Mouse (Mus musculus) stomach, embryonic 15.5 days (tissue): Measurements from ENCODE around the gene Ncmap. TPM values are rescaled to one million over a fixed set of nuclear protein-coding genes. Genes with fewer than 3 reads are reported as not detected.
A peak's percentile ranks its signal among the peaks of the same experiment; 100 is the strongest.

Experiments
- ATAC-seq: fragments of 200-750 bp; cut with Nextera tagmentation; 2 replicates; pipeline ENCODE4 v1.8.0; 2017; ENCODE audit warnings: low read depth, moderate number of reproducible peaks, moderate TSS enrichment; ENCODE audit not compliant: insufficient read depth, low FRiP score
- H3K27ac ChIP-seq: fragments of 300-500 bp; sonication (generic); 2 replicates; pipeline ENCODE4 v1.5.1; 2015; ENCODE audit warnings: mild to moderate bottlenecking, inconsistent platforms
- H3K27me3 ChIP-seq: fragments of 300-500 bp; sonication (generic); replicated peaks from 2 replicates; pipeline ENCODE4 v1.6.1; 2015; ENCODE audit warnings: inconsistent platforms
- H3K36me3 ChIP-seq: fragments of 300-500 bp; sonication (generic); 2 replicates; pipeline ENCODE4 v1.6.1; 2015; ENCODE audit warnings: inconsistent platforms
- H3K4me1 ChIP-seq: fragments of 300-500 bp; sonication (generic); 2 replicates; pipeline ENCODE4 v1.6.1; 2015; ENCODE audit warnings: inconsistent platforms
- H3K4me2 ChIP-seq: fragments of 300-500 bp; sonication (generic); 2 replicates; pipeline ENCODE4 v1.6.1; 2015; ENCODE audit warnings: mild to moderate bottlenecking, inconsistent platforms
- H3K4me3 ChIP-seq: fragments of 300-500 bp; sonication (generic); replicated peaks from 2 replicates; pipeline ENCODE4 v1.5.1; 2015; ENCODE audit warnings: inconsistent platforms
- H3K9ac ChIP-seq: fragments of 300-500 bp; sonication (generic); 2 replicates; pipeline ENCODE4 v1.6.1; 2015; ENCODE audit warnings: inconsistent platforms
- H3K9me3 ChIP-seq: fragments of 300-500 bp; sonication (generic); 2 replicates; pipeline ENCODE4 v1.6.1; 2016; ENCODE audit warnings: inconsistent platforms
- WGBS: fragments of 180-500 bp; shearing (Covaris S2); methylation state at CpG from one replicate; pipeline ENCODE4 v1.1.7; 2015; 5-methylcytosine and 5-hydroxymethylcytosine counted together
- polyA plus RNA-seq: library from polyadenylated mRNA; unstranded; fragments of >200 nt; fragmentation: Nextera tagmentation; extraction: Ambion mirVana; gene quantifications from 2 replicates; pipeline ENCODE4 v1.2.1, GENCODE M21; 2015

The Ncmap gene
- polyA plus RNA-seq, 1 experiment from 2014 or later, result 21.9 TPM

DNA sequence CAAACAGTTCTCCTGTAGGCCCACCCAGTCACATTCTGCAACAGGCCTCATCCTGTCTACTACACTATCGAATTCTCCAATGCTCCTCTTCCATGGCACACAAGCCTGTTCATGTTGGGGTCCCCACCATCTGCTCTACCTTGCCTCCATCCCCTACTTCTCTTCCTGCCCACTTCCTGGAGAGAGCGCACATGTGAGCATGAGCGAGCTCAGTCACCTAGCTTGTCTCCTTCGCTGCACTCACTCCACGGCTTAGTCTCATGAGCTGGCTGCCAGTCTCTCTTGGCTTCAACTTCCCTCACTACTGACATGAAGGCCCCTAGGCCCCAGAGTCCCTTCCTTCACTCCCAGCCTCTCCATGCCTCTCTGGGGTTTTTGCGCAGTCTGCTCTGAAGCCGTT, 28.6 kb upstream of the Ncmap start:
- Histone ChIP-seq H3K27ac (no peak overlapping the region), H3K9me3 (no peaks in the 10 kb centered on the region), H3K9ac (no peak overlapping the region), H3K27me3 (no peaks in the 10 kb centered on the region), H3K4me3 (no peak overlapping the region), H3K36me3 (peaks cover 6% of the 10 kb centered on the region; the same call in 1 of the 2 replicates), H3K4me2 (no peak overlapping the region), H3K4me1 (no peaks in the 10 kb centered on the region)
- ATAC-seq, result no peak
- WGBS, result 92% methylated on average over 7 of the region's 7 CpGs

DNA sequence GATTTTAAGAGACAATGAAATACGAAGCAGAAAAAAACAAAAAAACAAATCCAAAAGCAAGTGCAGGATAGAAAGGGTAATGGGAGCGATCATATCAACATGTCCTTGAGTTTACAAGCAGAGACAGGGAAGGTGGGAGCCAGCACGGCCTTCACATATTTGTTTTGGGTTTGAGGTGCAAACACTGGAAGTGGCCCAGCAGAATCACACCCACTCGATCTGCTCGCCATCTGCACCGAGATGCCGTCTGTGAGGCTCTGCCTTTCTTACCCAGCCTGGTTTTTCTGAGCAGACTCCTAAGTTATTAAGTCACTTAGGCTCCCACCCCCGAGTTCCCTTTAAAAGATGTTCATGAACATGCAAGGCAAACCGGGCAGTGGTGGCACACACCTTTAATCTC, 27.6 kb upstream of the Ncmap start:
- Histone ChIP-seq H3K9me3 (no peaks in the 10 kb centered on the region), H3K27me3 (no peaks in the 10 kb centered on the region), H3K4me2 (no peak overlapping the region), H3K36me3 (peaks cover 9% of the 10 kb centered on the region; the same call in 1 of the 2 replicates), H3K9ac (no peak overlapping the region), H3K4me1 (no peaks in the 10 kb centered on the region), H3K4me3 (no peak overlapping the region), H3K27ac (no peak overlapping the region)
- ATAC-seq, result no peak
- 74% methylated on average over 9 of the region's 9 CpGs for WGBS

DNA sequence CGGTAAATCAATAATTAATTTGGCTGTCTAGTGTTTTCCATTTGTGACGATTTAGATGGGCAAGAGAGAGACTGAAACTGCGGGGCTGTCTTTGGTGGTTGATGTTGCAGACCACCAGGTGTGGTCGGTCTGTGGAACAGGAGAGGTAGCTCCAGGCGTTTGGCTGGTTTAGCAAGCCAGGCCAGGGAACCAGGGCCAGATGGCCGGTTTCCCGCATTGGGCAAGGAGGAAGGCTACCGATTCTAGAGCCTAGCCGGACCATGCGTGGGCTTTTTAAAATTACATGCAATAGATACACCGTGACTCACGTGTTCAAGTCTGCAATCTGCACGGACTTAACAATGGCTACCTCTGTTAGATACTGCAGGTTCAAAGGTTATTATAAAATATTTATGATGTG, 22.9 kb upstream of the Ncmap start:
- H3K27me3 ChIP-seq, result no peaks in the 10 kb centered on the region

DNA sequence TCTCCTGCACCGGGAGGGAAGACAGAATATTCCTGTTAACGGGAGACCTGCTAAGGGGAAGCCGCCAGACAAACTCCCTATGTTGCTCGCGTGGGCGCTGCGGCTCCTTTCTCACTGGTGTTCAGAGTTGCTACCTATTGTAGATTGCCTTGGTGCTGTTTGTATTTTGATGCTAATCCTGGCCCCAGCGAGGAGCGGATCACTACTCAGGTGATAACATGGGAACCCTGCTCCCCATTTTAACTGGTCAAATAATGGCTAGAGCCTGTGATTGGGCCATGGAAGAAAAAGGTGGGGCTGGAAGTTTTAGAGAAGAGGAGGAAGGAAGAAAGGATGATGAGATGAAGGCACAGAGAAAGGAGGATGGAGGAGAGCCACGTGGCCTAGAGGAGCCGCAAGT, 22.4 kb upstream of the Ncmap start:
- H3K4me2 ChIP-seq, result no peak overlapping the region
- H3K9ac ChIP-seq, result no peak overlapping the region
- 74% methylated on average over 11 of the region's 11 CpGs for WGBS
- peaks cover 29% of the 10 kb centered on the region; the same call in 1 of the 2 replicates for H3K36me3 ChIP-seq
- no peaks in the 10 kb centered on the region for H3K9me3 ChIP-seq
- no peaks in the 10 kb centered on the region for H3K4me1 ChIP-seq
- no peak for ATAC-seq
- H3K27me3 ChIP-seq, result no peaks in the 10 kb centered on the region
- H3K4me3 ChIP-seq, result no peak overlapping the region
- H3K27ac ChIP-seq, result no peak overlapping the region

More for the DNA sequence above, 22.9 kb upstream of the Ncmap start:
- Histone ChIP-seq H3K4me1 (no peaks in the 10 kb centered on the region), H3K4me3 (no peak overlapping the region), H3K36me3 (peaks cover 28% of the 10 kb centered on the region; the same call in 1 of the 2 replicates), H3K9ac (no peak overlapping the region), H3K9me3 (no peaks in the 10 kb centered on the region), H3K27ac (no peak overlapping the region), H3K4me2 (no peak overlapping the region)
- ATAC-seq, result no peak
- 91% methylated on average over 13 of the region's 13 CpGs for WGBS

DNA sequence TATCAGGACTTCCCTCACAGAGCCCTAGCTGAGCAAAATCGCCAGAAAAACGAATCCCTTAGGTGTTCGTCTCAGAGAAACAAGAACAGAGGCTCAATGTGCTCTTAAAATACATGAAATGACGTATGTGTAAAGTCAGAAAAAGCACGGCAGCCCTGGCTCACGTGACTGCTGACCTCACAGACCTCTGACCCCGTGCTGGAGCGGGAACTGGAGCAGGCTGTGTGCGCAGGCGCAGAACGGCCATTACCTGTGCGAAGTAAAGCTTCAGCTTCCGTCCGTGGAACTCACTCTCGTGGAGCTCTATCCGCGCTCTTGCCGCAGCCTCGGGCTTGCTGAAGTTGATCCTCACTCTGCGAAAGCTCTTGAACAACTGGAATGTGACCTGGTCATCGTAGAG, 22.0 kb upstream of the Ncmap start:
- ATAC-seq, result no peak
- no peak overlapping the region for H3K4me3 ChIP-seq
- H3K36me3 ChIP-seq, result peaks cover 27% of the 10 kb centered on the region; the same call in 1 of the 2 replicates
- no peaks in the 10 kb centered on the region for H3K27me3 ChIP-seq
- no peaks in the 10 kb centered on the region for H3K9me3 ChIP-seq
- no peak overlapping the region for H3K27ac ChIP-seq
- H3K4me1 ChIP-seq, result no peaks in the 10 kb centered on the region
- H3K4me2 ChIP-seq, result no peak overlapping the region
- no peak overlapping the region for H3K9ac ChIP-seq
- 83% methylated on average over 21 of the region's 21 CpGs for WGBS

DNA sequence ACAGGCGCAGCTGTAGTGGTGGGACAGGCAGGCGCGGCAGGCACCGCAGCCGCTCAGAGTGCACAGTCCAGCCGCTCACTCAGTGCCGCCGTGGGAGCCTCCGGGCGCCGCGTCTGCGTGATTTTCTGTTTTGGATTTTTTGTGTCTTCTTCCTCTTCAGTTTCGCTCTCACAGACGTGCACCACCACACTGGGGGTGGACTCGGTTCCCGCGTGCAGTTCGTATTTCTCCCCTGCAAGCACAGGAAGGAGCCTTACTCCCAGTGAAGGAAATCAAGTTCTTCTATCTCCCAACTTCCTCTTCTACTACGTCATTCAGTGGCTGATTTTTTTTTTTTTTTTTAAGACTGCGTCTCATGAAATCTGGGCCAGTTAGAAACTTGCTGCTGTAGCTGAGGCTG, 18.3 kb upstream of the Ncmap start:
- Histone ChIP-seq H3K27me3 (no peaks in the 10 kb centered on the region), H3K9ac (no peak overlapping the region), H3K4me1 (no peaks in the 10 kb centered on the region), H3K4me2 (no peak overlapping the region), H3K36me3 (peaks cover 20% of the 10 kb centered on the region), H3K4me3 (no peak overlapping the region), H3K9me3 (no peaks in the 10 kb centered on the region), H3K27ac (no peak overlapping the region)
- 86% methylated on average over 21 of the region's 21 CpGs for WGBS
- ATAC-seq, result no peak

DNA sequence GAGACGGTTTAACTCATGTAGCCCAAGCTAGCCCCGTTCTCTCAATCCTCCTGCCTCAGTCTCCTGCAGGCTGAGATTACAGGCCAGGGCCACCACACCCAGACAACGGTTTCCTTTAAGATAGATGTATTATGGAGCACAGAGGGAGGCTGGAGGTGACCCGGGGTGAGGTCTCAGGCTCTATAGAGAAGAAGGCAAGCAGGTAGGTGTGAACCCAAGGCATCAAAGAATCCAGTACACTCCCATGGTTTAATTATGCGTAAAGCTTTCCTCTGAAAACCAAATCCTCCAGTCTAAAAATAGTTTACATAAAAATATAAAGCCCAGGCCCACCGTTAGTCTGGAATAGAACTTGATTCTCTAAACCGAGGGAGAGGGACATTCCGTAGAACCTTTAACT, 15.5 kb upstream of the Ncmap start:
- no peak overlapping the region for H3K4me3 ChIP-seq
- no peaks in the 10 kb centered on the region for H3K9me3 ChIP-seq
- no peaks in the 10 kb centered on the region for H3K4me1 ChIP-seq
- no peaks in the 10 kb centered on the region for H3K27me3 ChIP-seq
- H3K9ac ChIP-seq, result no peak overlapping the region
- H3K36me3 ChIP-seq, result peaks cover 9% of the 10 kb centered on the region
- WGBS, result 75% methylated on average over 8 of the region's 8 CpGs
- no peak for ATAC-seq
- no peak overlapping the region for H3K27ac ChIP-seq
- no peak overlapping the region for H3K4me2 ChIP-seq

DNA sequence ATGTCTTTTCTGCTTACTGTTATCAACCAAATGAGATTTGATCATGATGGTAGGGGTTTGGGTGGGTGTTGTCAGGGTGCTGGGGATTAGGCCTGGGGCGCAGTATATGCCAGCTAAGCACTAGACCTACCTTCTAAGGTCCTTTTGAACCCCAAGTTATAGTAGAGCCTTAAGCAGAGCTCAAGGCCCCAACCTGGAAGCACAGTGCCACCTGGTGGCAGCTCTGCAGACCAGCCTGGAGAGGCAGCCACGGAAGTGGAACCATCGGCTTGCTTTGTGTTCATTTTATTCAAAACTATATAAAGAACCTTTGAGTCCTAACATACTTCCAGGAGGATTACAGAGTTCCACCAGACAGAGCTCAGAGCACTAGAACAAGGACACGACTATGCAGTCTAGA, 13.6 kb upstream of the Ncmap start:
- 35% methylated on average over 4 of the region's 4 CpGs for WGBS
- ATAC-seq, result no peak

DNA sequence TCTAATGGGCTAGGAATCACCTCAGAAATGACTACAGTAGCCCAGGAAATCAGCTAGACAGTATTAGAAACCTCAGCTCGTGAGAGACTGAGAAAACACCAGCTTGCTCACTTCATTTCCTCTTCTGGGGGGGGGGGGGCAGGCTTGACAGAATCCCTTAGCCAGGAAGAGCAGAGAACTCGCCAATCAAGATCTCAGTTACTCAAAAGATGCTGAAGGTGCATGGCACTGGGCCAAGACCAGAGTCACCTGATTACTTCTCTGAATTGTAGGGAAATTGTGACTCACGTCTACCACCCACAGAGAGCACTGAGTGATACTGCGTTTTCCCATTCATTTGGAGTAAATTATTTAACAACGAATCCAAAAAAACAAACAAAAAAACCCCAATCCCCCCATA, 8.2 kb upstream of the Ncmap start:
- Histone ChIP-seq H3K36me3 (no peaks in the 10 kb centered on the region), H3K4me3 (no peak overlapping the region), H3K27ac (no peak overlapping the region), H3K9ac (no peak overlapping the region), H3K9me3 (no peaks in the 10 kb centered on the region), H3K4me2 (no peak overlapping the region), H3K4me1 (no peaks in the 10 kb centered on the region), H3K27me3 (no peaks in the 10 kb centered on the region)
- 43% methylated on average over 5 of the region's 5 CpGs for WGBS
- ATAC-seq, result no peak

More for the DNA sequence above, 13.6 kb upstream of the Ncmap start:
- Histone ChIP-seq H3K9ac (no peak overlapping the region), H3K9me3 (no peaks in the 10 kb centered on the region), H3K36me3 (peaks cover 3% of the 10 kb centered on the region), H3K27me3 (no peaks in the 10 kb centered on the region), H3K4me1 (no peaks in the 10 kb centered on the region), H3K4me2 (no peak overlapping the region), H3K4me3 (no peak overlapping the region), H3K27ac (no peak overlapping the region)

DNA sequence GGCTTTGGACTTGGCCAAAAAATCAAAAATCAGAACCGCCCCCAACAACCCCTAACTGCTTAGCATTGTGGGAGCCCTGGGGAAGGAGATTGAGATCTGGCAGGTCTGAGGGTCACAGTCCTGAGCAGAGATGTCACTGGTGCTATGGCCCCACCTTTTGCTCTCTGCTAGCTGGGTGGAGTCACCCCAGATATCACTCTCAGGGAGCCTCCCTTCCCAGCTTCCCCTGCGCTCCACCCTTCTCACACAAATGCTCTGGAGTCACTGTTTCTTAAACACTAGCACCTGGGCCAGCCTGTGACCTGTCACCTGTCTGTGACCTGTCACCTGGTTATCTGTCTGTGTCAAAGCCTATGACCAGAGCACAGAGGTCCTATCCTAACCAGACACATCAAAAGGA, 6.9 kb upstream of the Ncmap start:
- no peaks in the 10 kb centered on the region for H3K27me3 ChIP-seq
- no peak overlapping the region for H3K27ac ChIP-seq
- H3K9me3 ChIP-seq, result no peaks in the 10 kb centered on the region
- H3K4me3 ChIP-seq, result no peak overlapping the region
- H3K4me2 ChIP-seq, result no peak overlapping the region
- 83% methylated on average over 2 of the region's 2 CpGs for WGBS
- no peaks in the 10 kb centered on the region for H3K36me3 ChIP-seq
- H3K4me1 ChIP-seq, result no peaks in the 10 kb centered on the region
- peak; percentile 53; the same call in 1 of the 2 replicates for ATAC-seq
- no peak overlapping the region for H3K9ac ChIP-seq

DNA sequence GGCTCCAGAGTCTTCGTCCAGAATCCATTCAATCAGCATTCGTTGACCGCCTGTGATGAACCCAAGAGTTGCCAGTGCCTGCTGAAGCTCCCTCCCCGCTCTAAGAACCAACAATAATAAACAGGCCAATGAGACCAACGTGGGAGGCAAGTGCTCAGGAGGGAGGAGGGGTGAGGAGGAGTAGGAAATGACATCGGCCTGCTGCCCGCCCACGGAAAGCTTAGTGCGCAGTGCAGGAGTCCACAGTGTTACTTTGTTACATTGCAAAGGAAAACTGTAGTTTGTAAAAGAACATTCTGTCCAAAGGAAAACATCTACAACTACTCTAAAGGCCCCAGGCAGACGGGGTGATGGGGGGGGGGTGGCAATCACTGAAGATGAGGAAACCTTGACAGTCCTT, 6.0 kb upstream of the Ncmap start:
- H3K27me3 ChIP-seq, result no peaks in the 10 kb centered on the region
- 75% methylated on average over 10 of the region's 10 CpGs for WGBS
- no peak overlapping the region for H3K4me3 ChIP-seq
- ATAC-seq, result no peak
- H3K9me3 ChIP-seq, result no peaks in the 10 kb centered on the region
- H3K27ac ChIP-seq, result no peak overlapping the region
- H3K9ac ChIP-seq, result no peak overlapping the region
- no peaks in the 10 kb centered on the region for H3K36me3 ChIP-seq
- H3K4me1 ChIP-seq, result no peaks in the 10 kb centered on the region
- H3K4me2 ChIP-seq, result no peak overlapping the region

DNA sequence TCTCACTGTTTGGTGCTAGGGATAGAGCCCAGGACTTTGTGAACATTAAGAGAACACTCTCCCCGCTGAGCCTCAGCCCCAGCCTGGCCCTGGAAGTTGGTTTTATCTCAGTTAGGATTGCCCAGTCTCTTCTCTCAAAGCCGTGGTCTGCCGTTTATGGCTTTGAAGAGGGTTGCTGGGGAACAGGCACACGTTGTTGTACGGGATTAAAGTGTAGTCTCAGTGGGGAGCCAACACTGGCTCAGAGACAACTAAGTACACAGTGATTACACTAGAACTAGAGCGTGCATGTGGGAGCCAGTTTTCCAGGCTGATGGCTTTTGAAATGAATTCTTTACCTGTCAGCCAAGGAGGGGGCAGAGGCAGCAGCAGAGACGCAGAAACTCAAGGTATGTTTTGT, 3.9 kb upstream of the Ncmap start:
- peaks cover 10% of the 10 kb centered on the region; the same call in 1 of the 2 replicates for H3K27me3 ChIP-seq
- H3K36me3 ChIP-seq, result no peaks in the 10 kb centered on the region
- H3K4me2 ChIP-seq, result no peak overlapping the region
- H3K27ac ChIP-seq, result no peak overlapping the region
- peaks cover 5% of the 10 kb centered on the region for H3K4me1 ChIP-seq
- 37% methylated on average over 7 of the region's 7 CpGs for WGBS
- no peak overlapping the region for H3K4me3 ChIP-seq
- no peak overlapping the region for H3K9ac ChIP-seq
- H3K9me3 ChIP-seq, result no peaks in the 10 kb centered on the region
- ATAC-seq, result no peak

DNA sequence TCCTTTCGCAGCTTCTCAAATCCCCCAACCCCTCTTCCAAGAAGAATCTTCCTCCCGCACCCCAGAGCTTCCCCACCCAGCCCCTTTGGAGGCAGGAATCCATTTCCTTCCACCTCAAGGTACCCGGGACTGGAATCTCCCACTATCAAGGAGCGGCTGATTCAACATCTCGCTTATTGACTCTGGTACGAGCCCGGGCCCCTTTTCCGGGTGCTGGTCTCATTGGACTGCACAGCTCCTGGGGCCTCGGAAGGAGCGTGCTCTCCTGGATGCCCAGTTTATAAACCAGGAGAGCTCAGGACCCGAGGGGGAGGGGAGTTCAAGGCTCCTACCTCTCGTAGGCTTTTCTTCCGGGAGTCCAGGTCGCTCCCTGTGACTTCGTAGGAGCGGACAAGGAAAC, 476 bp downstream of the Ncmap start:
- H3K27ac ChIP-seq, result peak overlapping the region; percentile 86
- H3K9me3 ChIP-seq, result no peaks in the 10 kb centered on the region
- WGBS, result 4% methylated on average over 16 of the region's 16 CpGs
- peaks cover 5% of the 10 kb centered on the region for H3K4me1 ChIP-seq
- H3K27me3 ChIP-seq, result peaks cover 10% of the 10 kb centered on the region
- ATAC-seq, result peak; percentile 76
- H3K9ac ChIP-seq, result 0 out of 2 replicates have a peak overlapping the region, but pooled peaks have one; percentile 16
- H3K4me3 ChIP-seq, result peak overlapping the region; percentile 44
- no peaks in the 10 kb centered on the region for H3K36me3 ChIP-seq
- H3K4me2 ChIP-seq, result peak overlapping the region; percentile 82
